Mouse (Mus musculus) embryonic fibroblast, embryonic 13.5 days (primary cell): ENCODE data around the gene Piwil1.

Source experiments
- CTCF ChIP-seq: IDR thresholded peaks from 2 replicates; pipeline ENCODE4 v1.5.1; 2011; ENCODE audit warnings: mild to moderate bottlenecking, control low read depth, low read length, moderate library complexity, borderline replicate concordance; ENCODE audit not compliant: insufficient read depth
- POLR2A ChIP-seq: IDR thresholded peaks from 2 replicates; pipeline ENCODE4 v1.6.1; 2011; ENCODE audit warnings: low read depth, mild to moderate bottlenecking, control low read depth, low read length, moderate library complexity

DNA sequence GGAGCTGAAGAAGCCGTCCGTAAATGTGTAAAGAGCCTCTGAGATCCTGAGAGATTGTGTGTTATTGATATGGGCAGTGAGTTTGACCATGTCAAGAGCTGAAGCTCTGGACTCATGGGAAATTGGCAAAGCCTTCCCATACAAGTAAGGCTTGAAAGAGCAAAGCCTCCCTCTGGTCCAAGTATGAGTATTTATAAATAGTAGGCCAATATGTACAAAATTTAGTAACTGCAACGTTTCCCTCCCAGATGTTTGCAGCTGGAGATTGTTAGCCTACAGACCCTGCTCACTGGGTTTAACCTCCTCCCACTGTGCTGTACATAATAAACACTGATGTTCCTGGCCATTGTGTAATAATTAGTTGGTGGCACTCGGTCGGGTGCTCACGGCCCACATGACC is 24.5 kb upstream of the Piwil1 start:
- no peak for TF ChIP-seq CTCF
- no peak for TF ChIP-seq POLR2A
